Mouse (Mus musculus) cortical plate, adult 2 months (tissue): Measurements from ENCODE around the gene Sec31b.

Experiments used
- CTCF ChIP-seq: fragments of 200-500 bp; IDR thresholded peaks from 2 replicates; pipeline ENCODE4 v1.5.1; 2011; ENCODE audit warnings: mild to moderate bottlenecking, control low read depth, low read length; ENCODE audit not compliant: insufficient read depth; ENCODE audit errors: extremely low read depth
- POLR2A ChIP-seq: fragments of 200-500 bp; IDR thresholded peaks from 2 replicates; pipeline ENCODE4 v1.6.1; 2011; ENCODE audit warnings: mild to moderate bottlenecking, low read length, control low read depth; ENCODE audit not compliant: insufficient read depth; ENCODE audit errors: extremely low read depth

GRCm38 (mm10) chr19:44582638-44583309, 37.1 kb upstream of the Sec31b start:
- peak; percentile 100 for TF ChIP-seq CTCF
- TF ChIP-seq POLR2A, result no peak
